Mouse (Mus musculus) heart, embryonic 14.5 days (tissue): ENCODE measurements around the gene Jak1. TPM values are rescaled to one million over a fixed set of nuclear protein-coding genes. Genes with fewer than 3 reads are reported as not detected.

Source experiments
- ATAC-seq: fragments of 200-750 bp; cut with Nextera tagmentation; 2 replicates; pipeline ENCODE4 v1.8.0; 2017; ENCODE audit warnings: low read depth, moderate TSS enrichment; ENCODE audit not compliant: insufficient number of reproducible peaks, insufficient read depth, low FRiP score
- H3K27ac ChIP-seq, 2 experiments: fragments of 200-500 bp in 1 of 2; fragments of 300-500 bp in 1 of 2; sonication (generic) in 1 of 2; replicated peaks in 1 of 2; 2 replicates each; pipeline ENCODE4 v1.5.1; 2012 to 2014; ENCODE audit warnings: low read depth in 2 of 2, low read length in 2 of 2, control low read depth in 1 of 2, mild to moderate bottlenecking in 1 of 2, mixed read lengths in 1 of 2; ENCODE audit not compliant: control insufficient read depth in 1 of 2, insufficient read depth in 1 of 2
- H3K27me3 ChIP-seq: fragments of 300-500 bp; sonication (generic); 2 replicates; pipeline ENCODE4 v1.6.1; 2014; ENCODE audit warnings: mild to moderate bottlenecking, low read length, control low read depth; ENCODE audit not compliant: control insufficient read depth, insufficient read depth
- H3K36me3 ChIP-seq: fragments of 300-500 bp; sonication (generic); 2 replicates; pipeline ENCODE4 v1.6.1; 2014; ENCODE audit warnings: mild to moderate bottlenecking, control low read depth, low read length, mixed read lengths; ENCODE audit not compliant: control insufficient read depth, insufficient read depth
- H3K4me1 ChIP-seq, 2 experiments: fragments of 200-500 bp in 1 of 2; fragments of 300-500 bp in 1 of 2; sonication (generic) in 1 of 2; 2 replicates each; pipeline ENCODE4 v1.6.1; 2012 to 2014; ENCODE audit warnings: low read length in 2 of 2, control low read depth in 1 of 2, mixed read lengths in 1 of 2; ENCODE audit not compliant: control insufficient read depth in 2 of 2, insufficient read depth in 2 of 2
- H3K4me2 ChIP-seq: fragments of 300-500 bp; sonication (generic); 2 replicates; pipeline ENCODE4 v1.6.1; 2014; ENCODE audit warnings: mild to moderate bottlenecking, low read length
- H3K4me3 ChIP-seq, 2 experiments: fragments of 200-500 bp in 1 of 2; fragments of 300-500 bp in 1 of 2; sonication (generic) in 1 of 2; 2 replicates each; pipeline ENCODE4 v1.5.1; 2012 to 2014; ENCODE audit warnings: low read length in 2 of 2, mild to moderate bottlenecking in 2 of 2, control low read depth in 1 of 2, low read depth in 1 of 2, moderate library complexity in 1 of 2; ENCODE audit not compliant: control insufficient read depth in 1 of 2, insufficient read depth in 1 of 2
- H3K9ac ChIP-seq: fragments of 300-500 bp; sonication (generic); 2 replicates; pipeline ENCODE4 v1.6.1; 2014; ENCODE audit warnings: mild to moderate bottlenecking, low read length
- H3K9me3 ChIP-seq: fragments of 300-500 bp; sonication (generic); 2 replicates; pipeline ENCODE4 v1.6.1; 2016; ENCODE audit warnings: low read length, control low read depth; ENCODE audit not compliant: control insufficient read depth
- WGBS: fragments of 180-500 bp; shearing (Covaris S2); extraction: QIAGEN DNeasy Blood & Tissue Kit; methylation state at CpG from one replicate; pipeline ENCODE4 v1.1.7; 2014; 5-methylcytosine and 5-hydroxymethylcytosine counted together
- polyA plus RNA-seq: library from polyadenylated mRNA; unstranded; fragments of >200 nt; fragmentation: Nextera tagmentation; extraction: Ambion mirVana; gene quantifications from 2 replicates; pipeline ENCODE4 v1.2.1, GENCODE M21; 2014

The Jak1 gene
- polyA plus RNA-seq, 1 experiment from 2014 or later = 67.1 TPM

GRCm38 (mm10) chr4:101168189-101168778, 96.8 kb downstream of the Jak1 start:
- Histone ChIP-seq H3K9ac (no peak overlapping the region), H3K4me2 (no peak overlapping the region), H3K9me3 (no peaks in the 10 kb centered on the region), H3K4me3 (no peak overlapping the region), H3K36me3 (peaks cover 75% of the 10 kb centered on the region), H3K27me3 (no peaks in the 10 kb centered on the region), H3K4me1 (no peaks in the 10 kb centered on the region), H3K27ac (no peak overlapping the region)
- ATAC-seq = no peak
- 47% methylated on average over 6 of the region's 6 CpGs for WGBS

GRCm38 (mm10) chr4:101167777-101168176, 97.3 kb downstream of the Jak1 start:
- no peak overlapping the region for H3K9ac ChIP-seq
- H3K36me3 ChIP-seq = peaks cover 75% of the 10 kb centered on the region
- H3K27me3 ChIP-seq = no peaks in the 10 kb centered on the region
- 94% methylated on average over 1 of the region's 1 CpGs for whole genome bisulfite sequencing
- no peak overlapping the region for H3K27ac ChIP-seq
- no peak overlapping the region for H3K4me3 ChIP-seq
- no peaks in the 10 kb centered on the region for H3K4me1 ChIP-seq
- ATAC-seq = no peak
- no peaks in the 10 kb centered on the region for H3K9me3 ChIP-seq
- H3K4me2 ChIP-seq = no peak overlapping the region

GRCm38 (mm10) chr4:101165776-101166175, 99.3 kb downstream of the Jak1 start:
- Histone ChIP-seq H3K27ac (no peak overlapping the region), H3K27me3 (no peaks in the 10 kb centered on the region), H3K9ac (no peak overlapping the region), H3K4me3 (no peak overlapping the region), H3K4me2 (no peak overlapping the region), H3K36me3 (peaks cover 81% of the 10 kb centered on the region), H3K9me3 (no peaks in the 10 kb centered on the region), H3K4me1 (no peaks in the 10 kb centered on the region)
- no peak for ATAC-seq
- 77% methylated on average over 4 of the region's 4 CpGs for WGBS

- peaks cover 81% of the 10 kb centered on the region for H3K36me3 ChIP-seq
- H3K9me3 ChIP-seq = no peaks in the 10 kb centered on the region
- no peaks in the 10 kb centered on the region for H3K27me3 ChIP-seq
- H3K4me3 ChIP-seq = no peak overlapping the region
- no peak for ATAC-seq
- WGBS = 89% methylated on average over 2 of the region's 2 CpGs
- no peak overlapping the region for H3K4me2 ChIP-seq
- H3K27ac ChIP-seq = no peak overlapping the region
- H3K9ac ChIP-seq = no peak overlapping the region
- H3K4me1 ChIP-seq = no peaks in the 10 kb centered on the region
These were observed 100.4 kb downstream of the Jak1 start for GRCm38 (mm10) chr4:101164673-101165072.

GRCm38 (mm10) chr4:101164189-101164588, 100.9 kb downstream of the Jak1 start:
- H3K27ac ChIP-seq = no peak overlapping the region
- WGBS = 82% methylated on average over 2 of the region's 2 CpGs
- no peak overlapping the region for H3K4me3 ChIP-seq
- no peaks in the 10 kb centered on the region for H3K9me3 ChIP-seq
- H3K27me3 ChIP-seq = no peaks in the 10 kb centered on the region
- H3K36me3 ChIP-seq = peaks cover 81% of the 10 kb centered on the region
- no peak for ATAC-seq
- no peak overlapping the region for H3K9ac ChIP-seq
- no peak overlapping the region for H3K4me2 ChIP-seq
- no peaks in the 10 kb centered on the region for H3K4me1 ChIP-seq

GRCm38 (mm10) chr4:101160821-101161220, 104.3 kb downstream of the Jak1 start:
- ATAC-seq = no peak
- Histone ChIP-seq H3K4me3 (no peak overlapping the region), H3K27me3 (no peaks in the 10 kb centered on the region), H3K9me3 (no peaks in the 10 kb centered on the region), H3K27ac (no peak overlapping the region), H3K4me2 (no peak overlapping the region), H3K9ac (no peak overlapping the region), H3K36me3 (peaks cover 95% of the 10 kb centered on the region), H3K4me1 (peaks cover 3% of the 10 kb centered on the region in 2 experiments; a peak in 3 of 4 replicates)
- WGBS = 79% methylated on average over 1 of the region's 1 CpGs

GRCm38 (mm10) chr4:101159191-101159764, 105.8 kb downstream of the Jak1 start:
- no peak for ATAC-seq
- Histone ChIP-seq H3K36me3 (peaks cover 96% of the 10 kb centered on the region), H3K9ac (no peak overlapping the region), H3K27ac (no peak overlapping the region), H3K4me3 (no peak overlapping the region), H3K27me3 (no peaks in the 10 kb centered on the region), H3K9me3 (no peaks in the 10 kb centered on the region), H3K4me2 (no peak overlapping the region), H3K4me1 (peaks cover 9% of the 10 kb centered on the region in 2 experiments; a peak in 3 of 4 replicates)
- WGBS = 80% methylated on average over 12 of the region's 12 CpGs

- H3K9ac ChIP-seq = no peak overlapping the region
- H3K27me3 ChIP-seq = no peaks in the 10 kb centered on the region
- H3K9me3 ChIP-seq = no peaks in the 10 kb centered on the region
- H3K27ac ChIP-seq = no peak overlapping the region
- peaks cover 96% of the 10 kb centered on the region for H3K36me3 ChIP-seq
- no peak overlapping the region for H3K4me2 ChIP-seq
- 54% methylated on average over 6 of the region's 6 CpGs for WGBS
- H3K4me3 ChIP-seq = no peak overlapping the region
- ATAC-seq = no peak
- peaks cover 9% of the 10 kb centered on the region in 2 experiments; a peak in 3 of 4 replicates for H3K4me1 ChIP-seq
These were observed 106.8 kb downstream of the Jak1 start for GRCm38 (mm10) chr4:101158282-101158681.
